In genomic region chr17:29325831-29326230, GRCm38 (mm10) we compare ENCODE assay signal across 11 mouse cellular contexts. TPM values are rescaled to one million over a fixed set of nuclear protein-coding genes. Genes with fewer than 3 reads are reported as not detected.
DNase-seq lines count a peak whose midpoint lies in the region; ATAC-seq and TF ChIP-seq lines count a peak whose summit lies in the region.
"Had no signal": no experiment of that assay in that cellular context is flagged by ENCODE, and none has a peak within 500 bp of the region (broad histone marks: within the 10 kb centered on the region; RNA-seq: fewer than 3 reads in every experiment).

No protein-coding gene starts in this region.

- H3K9me3 ChIP-seq in stomach, embryonic 14.5 days (ENCODE audit: control insufficient read depth, low read depth, low read length): no peaks in the 10 kb centered on the region
- no peaks in the 10 kb centered on the region for H3K9me3 ChIP-seq in stomach, postnatal 0 days (ENCODE audit: control insufficient read depth, low read length)
- no peaks in the 10 kb centered on the region for H3K9me3 ChIP-seq in forebrain, embryonic 15.5 days
- no peaks in the 10 kb centered on the region for H3K9me3 ChIP-seq in limb, embryonic 13.5 days
- no peaks in the 10 kb centered on the region for H3K9me3 ChIP-seq in neural tube, embryonic 14.5 days (ENCODE audit: control insufficient read depth, low read length)
- H3K9me3 ChIP-seq: lung, embryonic 15.5 days had no signal

- WGBS in stomach, embryonic 14.5 days: 68% methylated on average over 13 of the region's 13 CpGs
- WGBS in stomach, postnatal 0 days: 87% methylated on average over 13 of the region's 13 CpGs
- 49% methylated on average over 13 of the region's 13 CpGs for WGBS in forebrain, embryonic 15.5 days
- WGBS in limb, embryonic 13.5 days: 60% methylated on average over 13 of the region's 13 CpGs
- 51% methylated on average over 13 of the region's 13 CpGs for WGBS in neural tube, embryonic 14.5 days

- DNase-seq in stomach, postnatal 0 days (ENCODE audit: low spot score): no peak
- DNase-seq in thymus, postnatal 0 days (ENCODE audit: low spot score): no peak
- DNase-seq in left cerebral cortex, postnatal 14 days (ENCODE audit: low spot score in 2 of 2): no peak

- H3K27me3 ChIP-seq in stomach, embryonic 14.5 days (ENCODE audit: control insufficient read depth, insufficient read depth, low read length): no peaks in the 10 kb centered on the region
- H3K27me3 ChIP-seq in stomach, postnatal 0 days (ENCODE audit: control insufficient read depth, insufficient read depth, low read length): no peaks in the 10 kb centered on the region
- peaks cover 18% of the 10 kb centered on the region; the same call in 1 of the 2 replicates for H3K27me3 ChIP-seq in forebrain, embryonic 15.5 days
- H3K27me3 ChIP-seq in limb, embryonic 13.5 days: peaks cover 56% of the 10 kb centered on the region
- peaks cover 6% of the 10 kb centered on the region for H3K27me3 ChIP-seq in neural tube, embryonic 14.5 days (ENCODE audit: control insufficient read depth, insufficient read depth, low read length)
- H3K27me3 ChIP-seq: CH12.LX had no signal

- H3K9ac ChIP-seq in stomach, embryonic 14.5 days (replicated peaks; ENCODE audit: low read depth, low read length): no peak overlapping the region
- no peak overlapping the region for H3K9ac ChIP-seq in stomach, postnatal 0 days (ENCODE audit: low read length)
- no peak overlapping the region; the same call in 1 of the 2 replicates for H3K9ac ChIP-seq in forebrain, embryonic 15.5 days (replicated peaks)
- H3K9ac ChIP-seq in limb, embryonic 13.5 days: peak overlapping the region; percentile 53; the same call in 1 of the 2 replicates
- H3K9ac ChIP-seq in neural tube, embryonic 14.5 days (replicated peaks; ENCODE audit: low read depth, low read length): 0 out of 2 replicates have a peak overlapping the region, but pooled peaks have one; percentile 8

- no peak for TF ChIP-seq CTCF in stomach, postnatal 0 days (IDR thresholded peaks at IDR 0.05; ENCODE audit: low read depth)

- H3K36me3 ChIP-seq in stomach, embryonic 14.5 days (ENCODE audit: control insufficient read depth, insufficient read depth, low read length): no peaks in the 10 kb centered on the region; the same call in 1 of the 2 replicates
- no peaks in the 10 kb centered on the region for H3K36me3 ChIP-seq in stomach, postnatal 0 days (ENCODE audit: control insufficient read depth, insufficient read depth, low read length)
- no peaks in the 10 kb centered on the region for H3K36me3 ChIP-seq in forebrain, embryonic 15.5 days
- peaks cover 8% of the 10 kb centered on the region for H3K36me3 ChIP-seq in limb, embryonic 13.5 days
- H3K36me3 ChIP-seq in neural tube, embryonic 14.5 days (ENCODE audit: control insufficient read depth, insufficient read depth, low read length): no peaks in the 10 kb centered on the region; the same call in 1 of the 2 replicates

- H3K4me3 ChIP-seq in stomach, embryonic 14.5 days (ENCODE audit: low read depth, low read length): no peak overlapping the region
- H3K4me3 ChIP-seq in stomach, postnatal 0 days (ENCODE audit: low read depth, low read length): no peak overlapping the region
- no peak overlapping the region for H3K4me3 ChIP-seq in forebrain, embryonic 15.5 days
- no peak overlapping the region for H3K4me3 ChIP-seq in limb, embryonic 13.5 days
- no peak overlapping the region for H3K4me3 ChIP-seq in neural tube, embryonic 14.5 days (ENCODE audit: low read depth, low read length)

- no peak for TF ChIP-seq EP300 in stomach, postnatal 0 days (optimal IDR thresholded peaks at IDR 0.05)

- no peak overlapping the region for H3K27ac ChIP-seq in stomach, embryonic 14.5 days (ENCODE audit: low read length)
- H3K27ac ChIP-seq in stomach, postnatal 0 days (replicated peaks): no peak overlapping the region
- no peak overlapping the region for H3K27ac ChIP-seq in forebrain, embryonic 15.5 days (replicated peaks)
- no peak overlapping the region for H3K27ac ChIP-seq in limb, embryonic 13.5 days
- no peak overlapping the region for H3K27ac ChIP-seq in neural tube, embryonic 14.5 days (ENCODE audit: low read depth, low read length)
- H3K27ac ChIP-seq: kidney, postnatal 0 days; lung, embryonic 15.5 days had no signal

- ATAC-seq in stomach, embryonic 14.5 days (ENCODE audit: insufficient number of reproducible peaks, insufficient read depth, low FRiP score, low read depth): no peak
- ATAC-seq in stomach, postnatal 0 days (ENCODE audit: low FRiP score, low TSS enrichment): no peak
- no peak for ATAC-seq in forebrain, embryonic 15.5 days (replicated peaks)
- no peak for ATAC-seq in limb, embryonic 13.5 days (ENCODE audit: low FRiP score, low read depth)
- no peak for ATAC-seq in neural tube, embryonic 14.5 days (ENCODE audit: low read depth)
- no peak for ATAC-seq in frontal cortex, adult (ENCODE audit: low TSS enrichment)

- H3K4me2 ChIP-seq in stomach, embryonic 14.5 days (replicated peaks; ENCODE audit: low read depth, low read length): peak overlapping the region; percentile 57; the same call in 1 of the 2 replicates
- H3K4me2 ChIP-seq in stomach, postnatal 0 days (replicated peaks; ENCODE audit: low read depth): no peak overlapping the region
- H3K4me2 ChIP-seq in forebrain, embryonic 15.5 days (replicated peaks): peak overlapping the region; percentile 49; the same call in 1 of the 2 replicates
- 0 out of 2 replicates have a peak overlapping the region, but pooled peaks have one; percentile 59 for H3K4me2 ChIP-seq in limb, embryonic 13.5 days (replicated peaks)
- peak overlapping the region; percentile 50; the same call in 1 of the 2 replicates for H3K4me2 ChIP-seq in neural tube, embryonic 14.5 days (ENCODE audit: low read depth, low read length)

- H3K4me1 ChIP-seq in stomach, embryonic 14.5 days (ENCODE audit: control insufficient read depth, insufficient read depth, low read length): peaks cover 7% of the 10 kb centered on the region; the same call in 1 of the 2 replicates
- H3K4me1 ChIP-seq in stomach, postnatal 0 days (replicated peaks; ENCODE audit: control insufficient read depth, insufficient read depth): 0 out of 2 replicates have a peak, but pooled peaks cover 2% of the 10 kb centered on the region
- peaks cover 28% of the 10 kb centered on the region for H3K4me1 ChIP-seq in forebrain, embryonic 15.5 days
- peaks cover 37% of the 10 kb centered on the region for H3K4me1 ChIP-seq in limb, embryonic 13.5 days
- peaks cover 20% of the 10 kb centered on the region for H3K4me1 ChIP-seq in neural tube, embryonic 14.5 days (ENCODE audit: control insufficient read depth, insufficient read depth, low read length)

- intact Hi-C loops in left cerebral cortex, postnatal 14 days (cut with DNase I): no loop called here

RNA-seq across cellular contexts. Expression of gene Pi16, which starts 8.4 kb away (rescaled TPM):
- 0.13 and 0.41 TPM in 2 replicates for polyA plus RNA-seq in stomach, embryonic 14.5 days (2014; fragmentation: Nextera tagmentation; extraction: Ambion mirVana)
- 1.3 TPM in 2 replicates for polyA plus RNA-seq in stomach, postnatal 0 days (2015; fragmentation: Nextera tagmentation; extraction: Ambion mirVana)
- polyA plus RNA-seq in forebrain, embryonic 15.5 days (2015; fragmentation: Nextera tagmentation; extraction: Ambion mirVana): 1.4 and 1.8 TPM in 2 replicates
- 0.45 and 0.46 TPM in 2 replicates for polyA plus RNA-seq in limb, embryonic 13.5 days (2015; fragmentation: Nextera tagmentation; extraction: Ambion mirVana)
- polyA plus RNA-seq in neural tube, embryonic 14.5 days (2014; fragmentation: Nextera tagmentation; extraction: Ambion mirVana): 0.75 and 0.92 TPM in 2 replicates
- 3.7 and 4.4 TPM in 2 replicates for polyA plus RNA-seq in thymus, postnatal 0 days (2015; fragmentation: Nextera tagmentation; extraction: Ambion mirVana)
- 1 to 10 TPM; 1.3 to 1.9 TPM for total RNA-seq in left cerebral cortex, postnatal 14 days (2021)

RNA-seq across cellular contexts. Expression of gene Mtch1, which starts 21.9 kb away (rescaled TPM):
- polyA plus RNA-seq in stomach, embryonic 14.5 days (2014; fragmentation: Nextera tagmentation; extraction: Ambion mirVana): 287 and 333 TPM in 2 replicates
- polyA plus RNA-seq in stomach, postnatal 0 days (2015; fragmentation: Nextera tagmentation; extraction: Ambion mirVana): 189 and 201 TPM in 2 replicates
- polyA plus RNA-seq in forebrain, embryonic 15.5 days (2015; fragmentation: Nextera tagmentation; extraction: Ambion mirVana): 432 and 464 TPM in 2 replicates
- polyA plus RNA-seq in limb, embryonic 13.5 days (2015; fragmentation: Nextera tagmentation; extraction: Ambion mirVana): 328 and 333 TPM in 2 replicates
- polyA plus RNA-seq in neural tube, embryonic 14.5 days (2014; fragmentation: Nextera tagmentation; extraction: Ambion mirVana): 517 and 551 TPM in 2 replicates
- 144 and 154 TPM in 2 replicates for polyA plus RNA-seq in thymus, postnatal 0 days (2015; fragmentation: Nextera tagmentation; extraction: Ambion mirVana)
- total RNA-seq in left cerebral cortex, postnatal 14 days (2021): 100 to 1,000 TPM; 486 to 490 TPM

RNA-seq across cellular contexts. Expression of gene Fgd2, which starts 34.9 kb away (rescaled TPM):
- 8.4 and 11.5 TPM in 2 replicates for polyA plus RNA-seq in stomach, embryonic 14.5 days (2014; fragmentation: Nextera tagmentation; extraction: Ambion mirVana)
- 5.9 and 8.2 TPM in 2 replicates for polyA plus RNA-seq in stomach, postnatal 0 days (2015; fragmentation: Nextera tagmentation; extraction: Ambion mirVana)
- polyA plus RNA-seq in forebrain, embryonic 15.5 days (2015; fragmentation: Nextera tagmentation; extraction: Ambion mirVana): 5.5 and 6.0 TPM in 2 replicates
- polyA plus RNA-seq in limb, embryonic 13.5 days (2015; fragmentation: Nextera tagmentation; extraction: Ambion mirVana): 4.3 and 6.7 TPM in 2 replicates
- polyA plus RNA-seq in neural tube, embryonic 14.5 days (2014; fragmentation: Nextera tagmentation; extraction: Ambion mirVana): 3.7 and 3.8 TPM in 2 replicates
- 6.8 and 7.2 TPM in 2 replicates for polyA plus RNA-seq in thymus, postnatal 0 days (2015; fragmentation: Nextera tagmentation; extraction: Ambion mirVana)
- total RNA-seq in left cerebral cortex, postnatal 14 days (2021): 1 to 10 TPM; 4.8 to 9.0 TPM

RNA-seq across cellular contexts. Expression of gene BC004004, which starts 57.2 kb away (rescaled TPM):
- 79.5 and 80.8 TPM in 2 replicates for polyA plus RNA-seq in stomach, embryonic 14.5 days (2014; fragmentation: Nextera tagmentation; extraction: Ambion mirVana)
- 91.2 and 97.2 TPM in 2 replicates for polyA plus RNA-seq in stomach, postnatal 0 days (2015; fragmentation: Nextera tagmentation; extraction: Ambion mirVana)
- polyA plus RNA-seq in forebrain, embryonic 15.5 days (2015; fragmentation: Nextera tagmentation; extraction: Ambion mirVana): 96.2 and 96.4 TPM in 2 replicates
- polyA plus RNA-seq in limb, embryonic 13.5 days (2015; fragmentation: Nextera tagmentation; extraction: Ambion mirVana): 65.1 and 69.7 TPM in 2 replicates
- 126 and 133 TPM in 2 replicates for polyA plus RNA-seq in neural tube, embryonic 14.5 days (2014; fragmentation: Nextera tagmentation; extraction: Ambion mirVana)
- 92.2 and 95.2 TPM in 2 replicates for polyA plus RNA-seq in thymus, postnatal 0 days (2015; fragmentation: Nextera tagmentation; extraction: Ambion mirVana)
- total RNA-seq in left cerebral cortex, postnatal 14 days (2021): 100 to 1,000 TPM in 1 of 2 experiments, 10 to 100 TPM in 1; 87.5 to 103 TPM

Comparison
In these comparisons a context has a peak if more than half of its experiments do, and no peak if none do; other contexts are left out.
1. H3K9ac ChIP-seq: peak in limb, embryonic 13.5 days (single experiment) and neural tube, embryonic 14.5 days (single experiment); none in stomach, embryonic 14.5 days (single experiment), stomach, postnatal 0 days (single experiment) and forebrain, embryonic 15.5 days (single experiment).